Mouse (Mus musculus) heart, adult 2 months (tissue): Measurements from ENCODE around the gene Mrps31.

Experiments used
- CTCF ChIP-seq: fragments of 200-600 bp; IDR thresholded peaks from 2 replicates; pipeline ENCODE4 v1.8.1; 2022; ENCODE audit warnings: antibody characterized with exemption, mild to moderate bottlenecking, moderate library complexity
- POLR2A ChIP-seq: fragments of 200-500 bp; IDR thresholded peaks from 2 replicates; pipeline ENCODE4 v1.6.1; 2011; ENCODE audit warnings: mild to moderate bottlenecking, low read depth, low read length, control low read depth; ENCODE audit not compliant: insufficient read depth

GRCm38 (mm10) chr8:22385158-22385557 is 26.0 kb upstream of the Mrps31 start:
- TF ChIP-seq POLR2A = no peak
- no peak for TF ChIP-seq CTCF
